Mouse (Mus musculus): ENCODE data around the gene Tssk4. TPM values are rescaled to one million over a fixed set of nuclear protein-coding genes. Genes with fewer than 3 reads are reported as not detected.

Gene Tssk4
- polyA plus RNA-seq, 1 experiment from 2014 or later: 1.0 TPM

DNA sequence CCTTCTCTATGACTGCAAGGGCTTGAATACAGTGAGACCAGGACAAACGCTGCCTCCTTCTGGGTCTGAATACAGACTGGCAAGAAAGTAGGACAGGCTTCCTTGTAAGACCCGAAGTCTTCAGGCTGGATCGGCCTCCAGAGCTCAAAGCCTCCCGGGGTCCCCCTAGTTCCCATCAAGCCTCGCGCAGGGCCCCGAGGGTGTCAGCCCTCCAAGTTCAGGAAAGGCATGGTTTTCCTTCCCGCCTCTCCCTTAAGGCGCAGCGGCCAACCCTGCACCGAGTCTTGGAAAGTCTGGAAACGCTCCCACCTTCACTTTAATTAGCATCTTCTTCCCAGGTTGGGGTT, 21.5 kb downstream of the Tssk4 start:
- Histone ChIP-seq H3K4me2 (ENCODE audit: low read depth, low read length) (peak overlapping the region; percentile 88), H3K9me3 (ENCODE audit: control insufficient read depth, low read length) (no peaks in the 10 kb centered on the region), H3K36me3 (ENCODE audit: control insufficient read depth, insufficient read depth, low read length) (no peaks in the 10 kb centered on the region), H3K9ac (ENCODE audit: low read depth, low read length) (peak overlapping the region; percentile 89), H3K4me1 (ENCODE audit: control insufficient read depth, insufficient read depth, low read length) (peaks cover 14% of the 10 kb centered on the region), H3K27me3 (replicated peaks; ENCODE audit: control insufficient read depth, insufficient read depth, low read length) (no peaks in the 10 kb centered on the region), H3K4me3 (ENCODE audit: low read length) (peak overlapping the region; percentile 73), H3K27ac (ENCODE audit: low read length) (peak overlapping the region; percentile 89)
- WGBS: 0% methylated on average over 12 of the region's 12 CpGs
- peak; percentile 58 for ATAC-seq

GRCm38 (mm10) chr14:55671833-55672740, 22.1 kb downstream of the Tssk4 start, which contains the start of the genes Gmpr2 and Nedd8:
Gene Gmpr2 (plus strand): TSS chr14:55671941.
Gene Nedd8 (minus strand): TSS chr14:55672124.
- H3K27me3 ChIP-seq (replicated peaks; ENCODE audit: control insufficient read depth, insufficient read depth, low read length): no peaks in the 10 kb centered on the region
- peak; percentile 99 for ATAC-seq
- H3K4me2 ChIP-seq (ENCODE audit: low read depth, low read length): peak within 1 kb of the TSS; percentile 88
- H3K36me3 ChIP-seq (ENCODE audit: control insufficient read depth, insufficient read depth, low read length): no peaks in the 10 kb centered on the region; the same call in 1 of the 2 replicates
- peak within 1 kb of the TSS; percentile 89 for H3K27ac ChIP-seq (ENCODE audit: low read length)
- no peaks in the 10 kb centered on the region for H3K9me3 ChIP-seq (ENCODE audit: control insufficient read depth, low read length)
- peak within 1 kb of the TSS; percentile 89 for H3K9ac ChIP-seq (ENCODE audit: low read depth, low read length)
- H3K4me3 ChIP-seq (ENCODE audit: low read length): peak within 1 kb of the TSS; percentile 73
- H3K4me1 ChIP-seq (ENCODE audit: control insufficient read depth, insufficient read depth, low read length): peaks cover 14% of the 10 kb centered on the region
- under 1% methylated on average over 38 of the region's 38 CpGs for WGBS

GRCm38 (mm10) chr14:55672741-55673060, 22.7 kb downstream of the Tssk4 start:
- Histone ChIP-seq H3K4me2 (ENCODE audit: low read depth, low read length) (peak overlapping the region; percentile 77), H3K9me3 (ENCODE audit: control insufficient read depth, low read length) (no peaks in the 10 kb centered on the region), H3K4me1 (ENCODE audit: control insufficient read depth, insufficient read depth, low read length) (peaks cover 14% of the 10 kb centered on the region), H3K36me3 (ENCODE audit: control insufficient read depth, insufficient read depth, low read length) (no peaks in the 10 kb centered on the region; the same call in 1 of the 2 replicates), H3K27me3 (replicated peaks; ENCODE audit: control insufficient read depth, insufficient read depth, low read length) (no peaks in the 10 kb centered on the region), H3K9ac (ENCODE audit: low read depth, low read length) (peak overlapping the region; percentile 68), H3K27ac (ENCODE audit: low read length) (peak overlapping the region; percentile 79), H3K4me3 (ENCODE audit: low read length) (peak overlapping the region; percentile 73)
- no peak for ATAC-seq
- 75% methylated on average over 7 of the region's 7 CpGs for WGBS

- Histone ChIP-seq H3K9ac (ENCODE audit: low read depth, low read length) (no peak overlapping the region), H3K4me1 (ENCODE audit: control insufficient read depth, insufficient read depth, low read length) (peaks cover 9% of the 10 kb centered on the region), H3K27me3 (replicated peaks; ENCODE audit: control insufficient read depth, insufficient read depth, low read length) (no peaks in the 10 kb centered on the region), H3K9me3 (ENCODE audit: control insufficient read depth, low read length) (no peaks in the 10 kb centered on the region), H3K36me3 (ENCODE audit: control insufficient read depth, insufficient read depth, low read length) (peaks cover 16% of the 10 kb centered on the region), H3K4me3 (ENCODE audit: low read length) (no peak overlapping the region), H3K4me2 (ENCODE audit: low read depth, low read length) (no peak overlapping the region), H3K27ac (ENCODE audit: low read length) (no peak overlapping the region)
- no peak for ATAC-seq
- WGBS: 84% methylated on average over 4 of the region's 4 CpGs
These were observed 27.6 kb downstream of the Tssk4 start for GRCm38 (mm10) chr14:55677615-55678014.

DNA sequence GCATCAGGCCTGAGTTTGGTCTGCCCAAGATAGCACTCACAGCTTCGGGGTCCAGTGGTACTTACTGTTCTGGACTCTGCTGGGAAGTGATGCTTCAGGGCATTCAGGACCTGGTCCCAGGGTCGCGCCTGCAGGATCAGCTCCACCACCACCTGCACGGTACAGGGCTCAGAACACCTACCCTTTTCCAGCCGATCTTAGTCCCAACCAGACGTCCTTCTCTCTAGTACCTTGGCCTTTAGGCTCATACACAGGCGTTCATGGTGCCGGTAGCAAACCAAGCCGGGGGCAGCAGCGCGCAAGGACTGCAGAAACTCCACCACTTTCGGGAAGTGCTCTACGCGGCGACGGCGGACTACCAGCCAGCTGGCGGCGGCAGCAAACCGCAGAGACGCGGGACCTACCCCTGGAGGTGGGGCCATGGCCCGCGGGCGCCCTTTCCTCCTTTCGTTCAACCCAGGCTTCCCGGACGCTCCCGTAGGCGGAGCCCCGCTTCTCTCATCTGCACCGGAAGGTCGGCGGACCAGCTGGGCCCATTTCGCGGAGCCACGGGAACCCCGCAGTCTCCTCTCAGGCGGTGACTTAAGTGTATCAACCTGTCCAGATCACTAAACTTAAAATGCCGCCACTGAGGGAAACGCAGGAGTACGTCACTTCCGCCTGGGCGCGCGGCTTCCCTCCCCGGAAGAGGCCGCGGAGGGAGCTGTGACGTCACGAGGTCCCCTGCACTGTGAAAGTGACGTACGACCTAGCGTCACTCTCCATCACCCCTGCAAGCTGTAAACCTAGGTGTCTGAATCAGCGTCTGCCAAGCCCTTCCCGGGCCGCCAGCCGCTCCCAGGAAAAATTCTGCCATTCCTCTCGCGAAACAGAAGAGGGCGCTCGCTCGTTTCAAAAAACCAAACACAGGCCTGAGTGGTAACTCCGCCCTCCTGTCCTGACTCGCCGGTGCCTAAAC, 31.5 kb downstream of the Tssk4 start, which contains the start of gene Tinf2:
Gene Tinf2 (minus strand): TSS at position 661 of the 958 bp plus-strand sequence.
- Histone ChIP-seq H3K9ac (ENCODE audit: low read depth, low read length) (peak within 1 kb of the TSS; percentile 82), H3K4me1 (ENCODE audit: control insufficient read depth, insufficient read depth, low read length) (peaks cover 5% of the 10 kb centered on the region; the same call in 1 of the 2 replicates), H3K9me3 (ENCODE audit: control insufficient read depth, low read length) (no peaks in the 10 kb centered on the region), H3K27me3 (replicated peaks; ENCODE audit: control insufficient read depth, insufficient read depth, low read length) (no peaks in the 10 kb centered on the region), H3K4me3 (ENCODE audit: low read length) (peak within 1 kb of the TSS; percentile 81), H3K4me2 (ENCODE audit: low read depth, low read length) (peak within 1 kb of the TSS; percentile 82), H3K27ac (ENCODE audit: low read length) (peak within 1 kb of the TSS; percentile 91), H3K36me3 (ENCODE audit: control insufficient read depth, insufficient read depth, low read length) (peaks cover 16% of the 10 kb centered on the region)
- peak; percentile 98 for ATAC-seq
- under 1% methylated on average over 66 of the region's 66 CpGs for WGBS

DNA sequence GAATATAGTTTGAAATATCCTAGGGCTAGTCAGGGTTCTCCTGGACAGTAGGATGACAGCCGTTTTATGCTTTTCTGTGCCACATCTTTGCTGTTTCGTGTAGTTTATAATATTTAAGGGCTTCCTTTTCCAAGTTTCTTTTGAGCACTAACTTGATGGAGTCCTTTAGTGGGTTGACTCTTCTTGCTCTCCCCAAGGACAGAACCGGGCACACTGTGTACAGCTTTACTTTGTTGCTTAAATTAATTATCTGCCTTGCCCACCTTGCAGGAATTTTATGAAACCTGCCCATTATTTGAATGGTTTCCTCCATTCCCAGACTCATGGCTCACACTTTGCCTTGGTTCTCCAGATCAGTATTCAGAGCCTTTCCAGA, 32.1 kb downstream of the Tssk4 start:
- WGBS: 11% methylated on average over 3 of the region's 3 CpGs
- no peak overlapping the region for H3K27ac ChIP-seq (ENCODE audit: low read length)

GRCm38 (mm10) chr14:55689433-55689832, 39.4 kb downstream of the Tssk4 start:
- no peak overlapping the region for H3K27ac ChIP-seq (ENCODE audit: low read length)
- 69% methylated on average over 10 of the region's 10 CpGs for WGBS
- no peak for ATAC-seq

More for the DNA sequence above, 32.1 kb downstream of the Tssk4 start:
- H3K27me3 ChIP-seq (replicated peaks; ENCODE audit: control insufficient read depth, insufficient read depth, low read length): no peaks in the 10 kb centered on the region
- ATAC-seq: peak; percentile 16
- H3K4me2 ChIP-seq (ENCODE audit: low read depth, low read length): peak overlapping the region; percentile 42
- peak overlapping the region; percentile 81 for H3K4me3 ChIP-seq (ENCODE audit: low read length)
- H3K4me1 ChIP-seq (ENCODE audit: control insufficient read depth, insufficient read depth, low read length): peaks cover 5% of the 10 kb centered on the region; the same call in 1 of the 2 replicates
- H3K9ac ChIP-seq (ENCODE audit: low read depth, low read length): peak overlapping the region; percentile 82
- H3K36me3 ChIP-seq (ENCODE audit: control insufficient read depth, insufficient read depth, low read length): peaks cover 16% of the 10 kb centered on the region
- H3K9me3 ChIP-seq (ENCODE audit: control insufficient read depth, low read length): no peaks in the 10 kb centered on the region

GRCm38 (mm10) chr14:55697226-55697625, 47.2 kb downstream of the Tssk4 start:
- H3K9me3 ChIP-seq (ENCODE audit: control insufficient read depth, low read length): no peaks in the 10 kb centered on the region
- no peaks in the 10 kb centered on the region for H3K36me3 ChIP-seq (ENCODE audit: control insufficient read depth, insufficient read depth, low read length)
- H3K4me3 ChIP-seq (ENCODE audit: low read length): no peak overlapping the region
- 78% methylated on average over 4 of the region's 4 CpGs for WGBS
- no peak overlapping the region for H3K4me2 ChIP-seq (ENCODE audit: low read depth, low read length)
- no peak overlapping the region for H3K9ac ChIP-seq (ENCODE audit: low read depth, low read length)
- H3K27me3 ChIP-seq (replicated peaks; ENCODE audit: control insufficient read depth, insufficient read depth, low read length): no peaks in the 10 kb centered on the region
- no peak for ATAC-seq
- no peaks in the 10 kb centered on the region for H3K4me1 ChIP-seq (ENCODE audit: control insufficient read depth, insufficient read depth, low read length)
- no peak overlapping the region for H3K27ac ChIP-seq (ENCODE audit: low read length)

More at GRCm38 (mm10) chr14:55689433-55689832, 39.4 kb downstream of the Tssk4 start:
- Histone ChIP-seq H3K9ac (ENCODE audit: low read depth, low read length) (no peak overlapping the region), H3K4me1 (ENCODE audit: control insufficient read depth, insufficient read depth, low read length) (no peaks in the 10 kb centered on the region), H3K27me3 (replicated peaks; ENCODE audit: control insufficient read depth, insufficient read depth, low read length) (no peaks in the 10 kb centered on the region), H3K36me3 (ENCODE audit: control insufficient read depth, insufficient read depth, low read length) (no peaks in the 10 kb centered on the region), H3K9me3 (ENCODE audit: control insufficient read depth, low read length) (no peaks in the 10 kb centered on the region), H3K4me2 (ENCODE audit: low read depth, low read length) (no peak overlapping the region), H3K4me3 (ENCODE audit: low read length) (no peak overlapping the region)

DNA sequence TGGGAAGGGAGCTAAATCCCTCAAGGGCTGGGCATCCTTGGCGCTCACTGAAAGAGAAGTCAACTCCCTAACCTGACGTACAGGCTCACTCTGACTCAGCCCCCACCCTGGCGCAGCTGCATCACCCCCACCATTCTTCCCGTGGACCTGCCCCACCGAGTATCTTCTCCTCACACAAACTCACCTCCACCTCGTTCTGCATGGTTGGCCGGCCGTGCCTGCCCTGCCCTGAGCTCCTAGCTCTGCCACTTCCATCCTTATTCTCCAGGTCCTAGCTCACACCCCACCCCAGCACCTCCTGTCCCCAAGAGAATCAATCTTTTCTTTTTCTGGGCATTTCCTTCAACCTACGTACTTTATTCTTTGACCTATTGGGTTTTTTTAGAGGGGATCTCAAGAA, 51.1 kb downstream of the Tssk4 start:
- Histone ChIP-seq H3K27ac (ENCODE audit: low read length) (no peak overlapping the region), H3K4me1 (ENCODE audit: control insufficient read depth, insufficient read depth, low read length) (peaks cover 3% of the 10 kb centered on the region; the same call in 1 of the 2 replicates), H3K36me3 (ENCODE audit: control insufficient read depth, insufficient read depth, low read length) (no peaks in the 10 kb centered on the region), H3K4me2 (ENCODE audit: low read depth, low read length) (no peak overlapping the region), H3K4me3 (ENCODE audit: low read length) (no peak overlapping the region), H3K27me3 (replicated peaks; ENCODE audit: control insufficient read depth, insufficient read depth, low read length) (no peaks in the 10 kb centered on the region), H3K9me3 (ENCODE audit: control insufficient read depth, low read length) (no peaks in the 10 kb centered on the region), H3K9ac (ENCODE audit: low read depth, low read length) (no peak overlapping the region)
- WGBS: 69% methylated on average over 9 of the region's 9 CpGs
- ATAC-seq: no peak

Data from intestine, embryonic 16.5 days (tissue).